Mouse (Mus musculus) heart, embryonic 15.5 days (tissue): Measurements from ENCODE around the gene Ddx59. TPM values are rescaled to one million over a fixed set of nuclear protein-coding genes. Genes with fewer than 3 reads are reported as not detected.

Experiments
- ATAC-seq: fragments of 200-750 bp; cut with Nextera tagmentation; replicated peaks from 2 replicates; pipeline ENCODE4 v1.8.0; 2017; ENCODE audit warnings: low read depth, moderate TSS enrichment; ENCODE audit not compliant: insufficient number of reproducible peaks, insufficient read depth, low FRiP score
- H3K27ac ChIP-seq: fragments of 300-500 bp; sonication (generic); 2 replicates; pipeline ENCODE4 v1.5.1; 2015; ENCODE audit warnings: mild to moderate bottlenecking, inconsistent platforms
- H3K27me3 ChIP-seq: fragments of 300-500 bp; sonication (generic); 2 replicates; pipeline ENCODE4 v1.6.1; 2015; ENCODE audit warnings: inconsistent platforms
- H3K36me3 ChIP-seq: fragments of 300-500 bp; sonication (generic); 2 replicates; pipeline ENCODE4 v1.6.1; 2015; ENCODE audit warnings: mild to moderate bottlenecking, inconsistent platforms
- H3K4me1 ChIP-seq: fragments of 300-500 bp; sonication (generic); replicated peaks from 2 replicates; pipeline ENCODE4 v1.6.1; 2015; ENCODE audit warnings: inconsistent platforms
- H3K4me2 ChIP-seq: fragments of 300-500 bp; sonication (generic); 2 replicates; pipeline ENCODE4 v1.6.1; 2015; ENCODE audit warnings: inconsistent platforms, mild to moderate bottlenecking, moderate library complexity
- H3K4me3 ChIP-seq: fragments of 300-500 bp; sonication (generic); 2 replicates; pipeline ENCODE4 v1.5.1; 2015; ENCODE audit warnings: mild to moderate bottlenecking, inconsistent platforms
- H3K9ac ChIP-seq: fragments of 300-500 bp; sonication (generic); 2 replicates; pipeline ENCODE4 v1.6.1; 2015; ENCODE audit warnings: mild to moderate bottlenecking, inconsistent platforms
- H3K9me3 ChIP-seq: fragments of 300-500 bp; sonication (generic); replicated peaks from 2 replicates; pipeline ENCODE4 v1.6.1; 2016; ENCODE audit warnings: inconsistent platforms
- WGBS: fragments of 180-500 bp; shearing (Covaris S2); methylation state at CpG from one replicate; pipeline ENCODE4 v1.1.7; 2015; ENCODE audit warnings: mixed read lengths; 5-methylcytosine and 5-hydroxymethylcytosine counted together
- polyA plus RNA-seq: library from polyadenylated mRNA; unstranded; fragments of >200 nt; fragmentation: Nextera tagmentation; extraction: Ambion mirVana; gene quantifications from 2 replicates; pipeline ENCODE4 v1.2.1, GENCODE M21; 2015

Gene Ddx59
- polyA plus RNA-seq, 1 experiment from 2014 or later: 11.8 TPM

GRCm38 (mm10) chr1:136409631-136410030 lies 5.4 kb upstream of the Ddx59 start:
- Histone ChIP-seq H3K4me3 (no peak overlapping the region), H3K4me2 (no peak overlapping the region), H3K36me3 (no peaks in the 10 kb centered on the region), H3K27ac (no peak overlapping the region), H3K27me3 (no peaks in the 10 kb centered on the region), H3K4me1 (no peaks in the 10 kb centered on the region), H3K9me3 (peaks cover 3% of the 10 kb centered on the region; the same call in 1 of the 2 replicates), H3K9ac (no peak overlapping the region)
- 92% methylated on average over 2 of the region's 2 CpGs for WGBS
- no peak for ATAC-seq

GRCm38 (mm10) chr1:136415756-136416126 lies 670 bp downstream of the Ddx59 start:
- no peak for ATAC-seq
- Histone ChIP-seq H3K9me3 (no peaks in the 10 kb centered on the region), H3K9ac (no peak overlapping the region), H3K4me3 (peak overlapping the region; percentile 79), H3K4me1 (no peaks in the 10 kb centered on the region), H3K27me3 (no peaks in the 10 kb centered on the region), H3K27ac (peak overlapping the region; percentile 99), H3K36me3 (no peaks in the 10 kb centered on the region), H3K4me2 (peak overlapping the region; percentile 60)
- 36% methylated on average over 2 of the region's 2 CpGs for WGBS

- ATAC-seq: no peak
- no peaks in the 10 kb centered on the region for H3K36me3 ChIP-seq
- no peaks in the 10 kb centered on the region for H3K4me1 ChIP-seq
- WGBS: 90% methylated on average over 6 of the region's 6 CpGs
- H3K9me3 ChIP-seq: no peaks in the 10 kb centered on the region
- H3K27ac ChIP-seq: no peak overlapping the region
- no peak overlapping the region for H3K9ac ChIP-seq
- no peak overlapping the region for H3K4me2 ChIP-seq
- H3K4me3 ChIP-seq: no peak overlapping the region
- H3K27me3 ChIP-seq: no peaks in the 10 kb centered on the region
Measured at GRCm38 (mm10) chr1:136418393-136418792, 3.3 kb downstream of the Ddx59 start.

- Histone ChIP-seq H3K4me2 (no peak overlapping the region), H3K9ac (no peak overlapping the region), H3K4me1 (no peaks in the 10 kb centered on the region), H3K36me3 (peaks cover 5% of the 10 kb centered on the region; the same call in 1 of the 2 replicates), H3K27me3 (no peaks in the 10 kb centered on the region), H3K4me3 (no peak overlapping the region), H3K9me3 (no peaks in the 10 kb centered on the region), H3K27ac (no peak overlapping the region)
- 67% methylated on average over 11 of the region's 11 CpGs for WGBS
- ATAC-seq: no peak
Measured at GRCm38 (mm10) chr1:136427166-136427969, 12.3 kb downstream of the Ddx59 start.

- peaks cover 10% of the 10 kb centered on the region; the same call in 1 of the 2 replicates for H3K36me3 ChIP-seq
Measured at GRCm38 (mm10) chr1:136428981-136429380, 13.9 kb downstream of the Ddx59 start.

GRCm38 (mm10) chr1:136430126-136430818 lies 15.2 kb downstream of the Ddx59 start:
- no peak for ATAC-seq
- H3K27me3 ChIP-seq: no peaks in the 10 kb centered on the region
- H3K4me3 ChIP-seq: no peak overlapping the region
- no peak overlapping the region for H3K27ac ChIP-seq
- no peak overlapping the region for H3K9ac ChIP-seq
- no peaks in the 10 kb centered on the region for H3K9me3 ChIP-seq
- 64% methylated on average over 7 of the region's 7 CpGs for WGBS
- no peaks in the 10 kb centered on the region for H3K4me1 ChIP-seq
- peaks cover 12% of the 10 kb centered on the region for H3K36me3 ChIP-seq
- no peak overlapping the region for H3K4me2 ChIP-seq

More at GRCm38 (mm10) chr1:136428981-136429380, 13.9 kb downstream of the Ddx59 start:
- 68% methylated on average over 4 of the region's 4 CpGs for WGBS
- Histone ChIP-seq H3K9me3 (no peaks in the 10 kb centered on the region), H3K4me3 (no peak overlapping the region), H3K4me2 (no peak overlapping the region), H3K4me1 (no peaks in the 10 kb centered on the region), H3K9ac (no peak overlapping the region), H3K27me3 (no peaks in the 10 kb centered on the region), H3K27ac (no peak overlapping the region)
- no peak for ATAC-seq

- Histone ChIP-seq H3K36me3 (no peaks in the 10 kb centered on the region), H3K27ac (no peak overlapping the region), H3K4me2 (no peak overlapping the region), H3K27me3 (no peaks in the 10 kb centered on the region), H3K4me3 (no peak overlapping the region), H3K4me1 (no peaks in the 10 kb centered on the region), H3K9me3 (no peaks in the 10 kb centered on the region), H3K9ac (no peak overlapping the region)
- no peak for ATAC-seq
- 79% methylated on average over 7 of the region's 7 CpGs for WGBS
Measured at GRCm38 (mm10) chr1:136440741-136441140, 25.7 kb downstream of the Ddx59 start.

- WGBS: 68% methylated on average over 9 of the region's 9 CpGs
- Histone ChIP-seq H3K4me2 (no peak overlapping the region), H3K9me3 (no peaks in the 10 kb centered on the region), H3K4me3 (no peak overlapping the region), H3K27ac (no peak overlapping the region), H3K9ac (no peak overlapping the region), H3K36me3 (no peaks in the 10 kb centered on the region), H3K27me3 (no peaks in the 10 kb centered on the region), H3K4me1 (no peaks in the 10 kb centered on the region)
- no peak for ATAC-seq
Measured at GRCm38 (mm10) chr1:136442809-136443208, 27.7 kb downstream of the Ddx59 start.

- no peak overlapping the region for H3K27ac ChIP-seq
- no peak overlapping the region for H3K9ac ChIP-seq
- H3K4me2 ChIP-seq: no peak overlapping the region
- WGBS: 74% methylated on average over 12 of the region's 12 CpGs
- ATAC-seq: no peak
- H3K27me3 ChIP-seq: no peaks in the 10 kb centered on the region
- H3K36me3 ChIP-seq: no peaks in the 10 kb centered on the region
- no peak overlapping the region for H3K4me3 ChIP-seq
- no peaks in the 10 kb centered on the region for H3K9me3 ChIP-seq
- no peaks in the 10 kb centered on the region for H3K4me1 ChIP-seq
Measured at GRCm38 (mm10) chr1:136444555-136445255, 29.6 kb downstream of the Ddx59 start.

GRCm38 (mm10) chr1:136446933-136447332 lies 31.9 kb downstream of the Ddx59 start:
- Histone ChIP-seq H3K27ac (no peak overlapping the region), H3K27me3 (no peaks in the 10 kb centered on the region), H3K4me3 (no peak overlapping the region), H3K36me3 (no peaks in the 10 kb centered on the region), H3K4me2 (no peak overlapping the region), H3K9ac (no peak overlapping the region), H3K9me3 (no peaks in the 10 kb centered on the region), H3K4me1 (no peaks in the 10 kb centered on the region)
- 75% methylated on average over 10 of the region's 10 CpGs for WGBS
- ATAC-seq: no peak

- Histone ChIP-seq H3K27me3 (no peaks in the 10 kb centered on the region), H3K9me3 (no peaks in the 10 kb centered on the region), H3K4me1 (no peaks in the 10 kb centered on the region), H3K36me3 (no peaks in the 10 kb centered on the region), H3K4me2 (no peak overlapping the region), H3K9ac (no peak overlapping the region), H3K27ac (no peak overlapping the region), H3K4me3 (no peak overlapping the region)
- no peak for ATAC-seq
- WGBS: 66% methylated on average over 4 of the region's 4 CpGs
Measured at GRCm38 (mm10) chr1:136447338-136447737, 32.3 kb downstream of the Ddx59 start.
